Mouse (Mus musculus) bone marrow macrophage, adult 2 months (primary cell): ENCODE data around the gene Chid1.

Experiments used
- CTCF ChIP-seq: IDR thresholded peaks from 2 replicates; pipeline ENCODE4 v1.5.1; 2012; ENCODE audit warnings: low read depth, mild to moderate bottlenecking, low read length, moderate library complexity
- POLR2A ChIP-seq: IDR thresholded peaks from 2 replicates; pipeline ENCODE4 v1.6.1; 2012; ENCODE audit warnings: mild to moderate bottlenecking, low read depth, low read length, borderline replicate concordance

GRCm38 (mm10) chr7:141585288-141585687 is 45.6 kb upstream of the Chid1 start:
- TF ChIP-seq CTCF: no peak
- no peak for TF ChIP-seq POLR2A
